Mouse (Mus musculus): ENCODE measurements around the gene Unc79. TPM values are rescaled to one million over a fixed set of nuclear protein-coding genes. Genes with fewer than 3 reads are reported as not detected.

Unc79 gene
- polyA plus RNA-seq, 1 experiment from 2014 or later, result 0.35 TPM

DNA sequence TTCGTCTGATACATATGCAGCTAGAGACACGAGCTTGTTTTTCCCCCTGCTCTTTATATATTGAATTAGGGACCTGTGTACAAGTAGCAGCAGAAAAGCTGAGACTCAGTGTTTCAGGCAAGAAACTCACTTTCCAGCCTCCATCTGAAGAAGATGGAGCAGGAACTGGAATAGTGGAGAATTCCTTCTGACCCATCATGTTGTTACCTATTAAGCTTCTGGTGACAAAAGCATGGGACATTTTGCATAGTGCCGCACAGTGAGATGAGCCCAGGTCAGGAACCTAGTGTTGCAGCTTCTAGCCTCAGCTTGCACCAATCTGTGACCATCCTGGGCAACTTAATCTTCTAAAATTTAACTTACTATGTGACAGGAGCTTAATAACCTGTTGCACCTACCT, 92.7 kb downstream of the Unc79 start:
- Histone ChIP-seq H3K27ac (no peak overlapping the region), H3K4me2 (no peak overlapping the region), H3K9me3 (no peaks in the 10 kb centered on the region), H3K4me3 (no peak overlapping the region), H3K27me3 (no peaks in the 10 kb centered on the region), H3K36me3 (no peaks in the 10 kb centered on the region), H3K9ac (no peak overlapping the region), H3K4me1 (peaks cover 9% of the 10 kb centered on the region)
- WGBS, result 90% methylated on average over 3 of the region's 3 CpGs
- ATAC-seq (ENCODE audit: insufficient number of reproducible peaks, insufficient read depth, low FRiP score, low TSS enrichment, low read depth), result no peak

DNA sequence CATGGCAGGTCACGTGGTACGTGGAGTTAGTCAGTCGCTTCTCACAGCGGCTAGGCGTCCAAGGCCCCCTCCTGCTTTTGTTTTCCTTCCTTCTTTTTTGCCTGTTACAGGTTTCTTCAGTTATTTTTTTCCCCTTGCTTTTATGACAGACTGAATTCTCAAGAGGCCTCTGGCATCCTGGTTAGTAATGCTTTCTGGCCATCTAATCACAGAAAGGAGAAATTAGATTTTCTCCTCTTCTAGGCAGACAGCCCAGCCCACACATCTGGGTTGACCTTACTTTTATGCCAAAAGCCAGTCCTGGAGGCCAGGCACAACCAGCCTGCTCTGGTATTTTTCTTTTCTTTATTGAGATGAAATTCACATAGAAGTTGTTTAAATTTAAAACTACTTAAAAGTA, 94.1 kb downstream of the Unc79 start:
- Histone ChIP-seq H3K4me3 (no peak overlapping the region), H3K36me3 (no peaks in the 10 kb centered on the region), H3K9me3 (no peaks in the 10 kb centered on the region), H3K27ac (no peak overlapping the region), H3K9ac (no peak overlapping the region), H3K4me1 (peaks cover 9% of the 10 kb centered on the region), H3K27me3 (no peaks in the 10 kb centered on the region), H3K4me2 (no peak overlapping the region)
- ATAC-seq (ENCODE audit: insufficient number of reproducible peaks, insufficient read depth, low FRiP score, low TSS enrichment, low read depth), result no peak
- 86% methylated on average over 5 of the region's 5 CpGs for WGBS

DNA sequence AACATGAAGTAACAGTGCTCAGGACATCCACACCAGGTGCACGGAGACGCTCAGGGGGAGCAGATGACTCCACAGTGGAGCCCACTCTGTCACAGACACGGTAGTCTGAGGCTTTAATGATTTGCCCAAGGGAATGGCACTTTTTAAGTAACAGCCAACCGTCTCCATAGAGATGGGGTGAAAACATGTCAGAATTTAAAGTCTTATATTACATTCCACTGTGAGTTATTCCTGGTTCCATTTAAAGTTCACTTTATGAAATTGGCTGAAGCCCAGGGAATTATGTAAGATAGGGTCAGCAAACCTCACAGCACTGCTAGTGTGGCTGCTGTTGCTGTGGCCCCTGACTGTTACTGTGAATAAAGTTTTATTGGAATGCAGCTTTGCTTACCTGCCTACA, 95.8 kb downstream of the Unc79 start:
- 32% methylated on average over 4 of the region's 4 CpGs for WGBS
- Histone ChIP-seq H3K4me2 (no peak overlapping the region), H3K4me3 (no peak overlapping the region), H3K36me3 (no peaks in the 10 kb centered on the region), H3K9me3 (no peaks in the 10 kb centered on the region), H3K4me1 (peaks cover 9% of the 10 kb centered on the region), H3K9ac (no peak overlapping the region), H3K27me3 (no peaks in the 10 kb centered on the region), H3K27ac (no peak overlapping the region)
- 0 out of 2 replicates have a peak, but pooled peaks have one; percentile 48 for ATAC-seq (ENCODE audit: insufficient number of reproducible peaks, insufficient read depth, low FRiP score, low TSS enrichment, low read depth)

DNA sequence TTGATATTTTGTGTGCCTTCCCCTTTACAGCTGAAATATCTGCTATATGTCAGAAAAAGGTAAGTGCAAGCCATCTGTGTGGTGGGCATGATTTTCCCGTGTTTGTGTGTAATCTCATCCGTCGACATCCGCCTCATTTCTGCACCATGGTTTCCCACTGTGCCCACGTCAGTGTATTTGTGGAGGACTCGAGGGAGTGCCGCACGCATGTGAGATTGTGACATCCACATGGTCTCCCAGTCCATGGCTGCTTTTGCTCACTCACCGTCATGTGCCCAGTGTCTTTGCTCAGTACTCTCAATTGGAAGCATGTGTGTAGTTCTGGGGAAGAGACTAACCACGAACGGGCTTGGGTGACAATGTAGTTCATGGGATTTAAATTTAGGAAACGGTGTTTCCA, 101.2 kb downstream of the Unc79 start:
- ATAC-seq (ENCODE audit: insufficient number of reproducible peaks, insufficient read depth, low FRiP score, low TSS enrichment, low read depth), result no peak
- WGBS, result 72% methylated on average over 12 of the region's 12 CpGs
- Histone ChIP-seq H3K4me2 (no peak overlapping the region), H3K4me3 (no peak overlapping the region), H3K36me3 (no peaks in the 10 kb centered on the region), H3K27ac (no peak overlapping the region), H3K9ac (no peak overlapping the region), H3K4me1 (no peaks in the 10 kb centered on the region), H3K27me3 (no peaks in the 10 kb centered on the region), H3K9me3 (no peaks in the 10 kb centered on the region; the same call in 1 of the 2 replicates)

DNA sequence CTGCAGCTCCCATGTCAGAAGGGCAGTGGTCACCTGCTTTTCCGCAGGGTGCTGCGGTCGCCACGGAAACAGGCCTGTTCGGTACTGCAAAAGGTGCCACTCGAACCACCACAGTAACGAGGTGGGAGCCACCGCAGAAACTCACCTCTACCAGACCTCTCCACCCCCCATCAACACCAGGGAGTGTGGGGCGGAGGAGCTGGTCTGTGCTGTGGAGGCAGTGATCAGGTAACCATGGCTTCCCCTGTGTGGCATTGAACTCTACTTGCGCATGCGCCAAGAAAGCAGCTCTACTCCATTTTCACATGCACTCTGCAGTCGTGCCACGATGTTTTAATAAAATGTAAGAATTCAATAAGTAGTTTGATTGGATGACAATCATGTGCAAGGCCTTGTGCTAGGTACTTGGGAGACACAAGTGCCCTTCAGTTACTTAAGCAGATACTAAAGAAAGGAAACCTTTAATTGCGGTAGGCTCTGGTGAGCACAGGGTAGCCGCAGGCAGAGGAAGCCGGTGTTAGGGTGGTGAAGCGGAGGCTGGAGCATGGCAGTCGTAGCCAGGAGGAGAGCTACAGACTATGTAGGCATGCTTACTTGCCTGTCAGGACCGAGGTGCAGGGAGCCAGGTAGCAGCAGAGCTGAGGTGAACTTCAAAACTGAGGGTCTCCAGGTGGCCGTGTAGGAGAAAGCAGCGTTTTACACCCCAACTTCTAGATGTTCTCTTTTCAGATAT, 110.8 kb downstream of the Unc79 start:
- ATAC-seq (ENCODE audit: insufficient number of reproducible peaks, insufficient read depth, low FRiP score, low TSS enrichment, low read depth), result no peak
- H3K27ac ChIP-seq, result no peak overlapping the region
- H3K9ac ChIP-seq, result no peak overlapping the region
- WGBS, result 78% methylated on average over 21 of the region's 21 CpGs
- H3K9me3 ChIP-seq, result no peaks in the 10 kb centered on the region
- H3K4me2 ChIP-seq, result no peak overlapping the region
- no peaks in the 10 kb centered on the region for H3K36me3 ChIP-seq
- H3K4me3 ChIP-seq, result no peak overlapping the region
- peaks cover 9% of the 10 kb centered on the region for H3K4me1 ChIP-seq
- H3K27me3 ChIP-seq, result no peaks in the 10 kb centered on the region

DNA sequence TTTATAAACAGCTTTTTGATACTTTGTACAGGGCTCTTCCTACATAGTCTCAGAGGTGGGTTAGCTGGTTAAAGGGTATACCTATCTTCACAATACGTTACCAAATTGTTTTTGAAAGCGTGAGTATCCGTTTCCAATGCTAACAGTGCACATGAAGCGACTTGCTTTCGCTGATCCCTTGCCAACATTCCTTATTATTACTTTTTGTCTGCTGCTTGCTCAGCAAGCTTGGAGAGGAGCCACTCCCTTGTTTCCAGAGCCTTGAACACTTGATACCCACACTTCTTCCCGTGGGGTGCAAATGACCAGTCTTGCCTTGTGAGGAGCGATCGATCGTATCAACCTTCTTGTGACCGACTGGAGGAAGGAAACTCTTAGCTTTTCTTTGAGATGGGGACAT, 112.1 kb downstream of the Unc79 start:
- no peak overlapping the region for H3K4me3 ChIP-seq
- WGBS, result 75% methylated on average over 10 of the region's 10 CpGs
- no peaks in the 10 kb centered on the region for H3K27me3 ChIP-seq
- no peak overlapping the region for H3K9ac ChIP-seq
- no peaks in the 10 kb centered on the region for H3K9me3 ChIP-seq
- no peaks in the 10 kb centered on the region for H3K36me3 ChIP-seq
- H3K4me1 ChIP-seq, result peaks cover 6% of the 10 kb centered on the region
- H3K27ac ChIP-seq, result no peak overlapping the region
- no peak overlapping the region for H3K4me2 ChIP-seq
- ATAC-seq (ENCODE audit: insufficient number of reproducible peaks, insufficient read depth, low FRiP score, low TSS enrichment, low read depth), result no peak

DNA sequence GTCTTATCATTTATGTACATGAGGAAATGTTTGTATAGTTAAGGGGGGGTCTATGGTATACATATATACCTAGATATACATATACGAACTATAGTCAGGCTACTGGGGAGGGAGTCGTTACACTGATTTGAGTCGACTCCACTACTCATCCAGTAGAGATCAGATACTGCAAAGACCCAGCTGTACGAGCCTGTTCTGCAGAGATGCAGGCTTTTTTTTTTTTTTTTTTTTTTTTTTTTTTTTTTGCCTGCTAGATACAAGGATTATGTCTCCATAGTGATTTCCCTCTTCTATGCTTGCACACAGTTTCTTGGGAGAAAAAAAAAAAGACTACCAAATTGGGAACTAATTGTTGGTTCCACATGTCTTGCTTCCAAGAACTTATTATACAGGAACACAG, 113.5 kb downstream of the Unc79 start:
- no peak overlapping the region for H3K4me2 ChIP-seq
- no peak overlapping the region for H3K27ac ChIP-seq
- 0 out of 2 replicates have a peak, but pooled peaks cover 4% of the 10 kb centered on the region for H3K4me1 ChIP-seq
- no peak for ATAC-seq (ENCODE audit: insufficient number of reproducible peaks, insufficient read depth, low FRiP score, low TSS enrichment, low read depth)
- H3K36me3 ChIP-seq, result no peaks in the 10 kb centered on the region
- H3K9ac ChIP-seq, result no peak overlapping the region
- H3K4me3 ChIP-seq, result no peak overlapping the region
- no peaks in the 10 kb centered on the region for H3K9me3 ChIP-seq
- WGBS, result 67% methylated on average over 4 of the region's 4 CpGs
- no peaks in the 10 kb centered on the region for H3K27me3 ChIP-seq

DNA sequence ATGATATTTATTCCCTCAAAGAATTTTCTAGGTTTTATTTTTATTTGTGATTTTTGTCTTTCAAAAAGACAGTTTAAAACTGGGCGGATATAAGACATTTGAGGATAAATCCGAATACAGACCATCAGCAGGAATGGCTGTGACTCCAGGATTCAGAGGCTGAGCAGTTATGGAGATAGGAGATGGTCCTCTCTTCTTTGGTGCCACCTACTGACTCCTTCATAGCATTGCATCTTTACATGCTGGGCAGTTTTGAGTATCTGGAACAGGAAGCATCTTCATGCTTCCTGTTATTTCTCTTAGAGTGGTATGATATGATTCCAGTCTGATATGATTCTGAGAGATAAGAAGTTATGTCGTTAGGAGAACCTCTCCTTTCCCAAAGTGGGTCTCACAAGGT, 116.3 kb downstream of the Unc79 start:
- H3K36me3 ChIP-seq, result no peaks in the 10 kb centered on the region
- ATAC-seq (ENCODE audit: insufficient number of reproducible peaks, insufficient read depth, low FRiP score, low TSS enrichment, low read depth), result no peak
- no peak overlapping the region for H3K4me3 ChIP-seq
- H3K4me1 ChIP-seq, result 0 out of 2 replicates have a peak, but pooled peaks cover 4% of the 10 kb centered on the region
- H3K9ac ChIP-seq, result no peak overlapping the region
- 12% methylated on average over 3 of the region's 3 CpGs for WGBS
- H3K27me3 ChIP-seq, result no peaks in the 10 kb centered on the region
- H3K27ac ChIP-seq, result no peak overlapping the region
- H3K9me3 ChIP-seq, result no peaks in the 10 kb centered on the region
- H3K4me2 ChIP-seq, result no peak overlapping the region

DNA sequence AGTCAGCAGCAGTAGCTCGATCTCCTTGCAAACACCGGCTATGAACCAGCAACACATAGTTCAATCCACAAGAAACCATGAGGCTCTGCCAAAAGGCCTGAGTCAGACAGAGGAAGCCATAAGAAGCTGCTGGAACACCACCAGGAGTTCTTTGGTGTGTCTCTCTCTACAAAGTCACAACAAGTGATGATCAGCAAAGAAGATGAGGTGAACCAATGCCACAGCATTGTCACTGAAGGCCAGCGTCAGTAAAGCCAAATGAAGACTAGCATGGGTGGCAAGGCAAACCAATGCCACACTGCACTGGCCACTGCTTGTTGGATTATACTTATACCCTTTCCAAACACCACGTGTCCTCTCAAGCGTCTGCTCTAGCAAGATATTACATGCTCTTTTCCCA, 119.5 kb downstream of the Unc79 start:
- Histone ChIP-seq H3K27ac (no peak overlapping the region), H3K9me3 (no peaks in the 10 kb centered on the region), H3K4me2 (no peak overlapping the region), H3K27me3 (no peaks in the 10 kb centered on the region), H3K9ac (no peak overlapping the region), H3K36me3 (no peaks in the 10 kb centered on the region), H3K4me1 (no peaks in the 10 kb centered on the region), H3K4me3 (no peak overlapping the region)
- no peak for ATAC-seq (ENCODE audit: insufficient number of reproducible peaks, insufficient read depth, low FRiP score, low TSS enrichment, low read depth)
- WGBS, result 89% methylated on average over 5 of the region's 5 CpGs

DNA sequence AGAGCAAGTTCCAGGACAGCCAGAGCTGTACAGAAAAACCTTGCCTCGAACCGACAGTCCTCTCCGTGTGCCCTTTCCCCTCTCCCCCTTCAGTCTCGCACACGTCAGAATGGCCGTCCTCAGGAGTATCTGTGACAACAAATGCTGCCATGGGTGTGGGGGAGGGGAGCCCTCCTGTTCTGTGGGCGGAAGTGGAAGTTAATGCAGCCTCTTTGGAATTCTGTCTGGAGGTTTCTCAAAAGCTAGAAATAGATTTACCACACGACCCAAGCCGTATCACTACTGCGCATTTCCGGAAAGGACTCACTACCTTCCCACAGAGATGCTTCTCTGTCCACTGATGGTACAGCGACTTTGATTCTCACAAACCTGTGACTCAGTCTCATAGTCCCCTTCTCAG, 120.9 kb downstream of the Unc79 start:
- Histone ChIP-seq H3K4me2 (no peak overlapping the region), H3K9me3 (no peaks in the 10 kb centered on the region), H3K9ac (no peak overlapping the region), H3K4me3 (no peak overlapping the region), H3K36me3 (no peaks in the 10 kb centered on the region), H3K4me1 (no peaks in the 10 kb centered on the region), H3K27ac (no peak overlapping the region), H3K27me3 (no peaks in the 10 kb centered on the region)
- no peak for ATAC-seq (ENCODE audit: insufficient number of reproducible peaks, insufficient read depth, low FRiP score, low TSS enrichment, low read depth)
- 58% methylated on average over 12 of the region's 12 CpGs for WGBS

DNA sequence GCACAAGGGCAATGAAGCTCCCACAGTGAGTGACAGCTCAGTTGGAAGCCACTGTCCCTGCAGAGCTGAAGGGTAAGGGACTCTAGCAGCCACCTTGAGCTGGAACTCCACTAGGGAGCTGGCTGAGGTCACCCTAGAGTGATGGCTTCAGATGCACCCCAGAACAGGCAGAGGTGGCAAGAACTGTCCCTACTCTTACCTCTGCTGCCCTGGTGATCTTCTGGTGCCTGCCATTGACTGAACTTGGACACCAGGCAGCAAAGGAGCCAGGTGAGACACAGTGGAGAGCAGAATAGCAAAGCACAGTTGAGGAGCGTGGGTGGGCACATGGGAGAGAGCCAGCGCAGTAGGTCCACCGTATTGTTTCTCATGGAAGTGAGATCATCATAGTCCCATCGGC, 125.3 kb downstream of the Unc79 start:
- Histone ChIP-seq H3K9me3 (no peaks in the 10 kb centered on the region), H3K4me3 (no peak overlapping the region), H3K4me2 (no peak overlapping the region), H3K27ac (no peak overlapping the region), H3K36me3 (no peaks in the 10 kb centered on the region), H3K9ac (no peak overlapping the region), H3K4me1 (no peaks in the 10 kb centered on the region), H3K27me3 (no peaks in the 10 kb centered on the region)
- ATAC-seq (ENCODE audit: insufficient number of reproducible peaks, insufficient read depth, low FRiP score, low TSS enrichment, low read depth), result no peak
- WGBS, result 95% methylated on average over 4 of the region's 4 CpGs

DNA sequence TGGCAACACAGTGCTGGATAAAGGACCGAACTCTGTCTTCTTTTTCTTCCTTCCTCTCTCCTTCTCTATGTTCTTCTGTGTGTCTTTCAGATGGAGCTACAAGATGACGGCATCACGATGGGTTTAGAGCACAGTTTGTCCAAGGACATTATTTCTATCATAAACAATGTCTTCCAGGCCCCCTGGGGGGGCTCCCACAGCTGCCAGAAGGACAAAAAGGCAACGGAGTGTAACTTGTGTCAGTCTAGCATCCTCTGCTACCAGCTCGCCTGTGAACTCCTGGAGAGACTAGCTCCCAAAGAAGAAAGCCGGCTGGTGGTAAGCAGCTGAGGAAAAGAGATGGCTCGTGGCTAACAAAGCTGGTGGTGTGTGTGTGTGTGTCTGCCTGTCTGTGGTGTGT, 130.1 kb downstream of the Unc79 start:
- Histone ChIP-seq H3K4me2 (no peak overlapping the region), H3K9me3 (no peaks in the 10 kb centered on the region), H3K4me3 (no peak overlapping the region), H3K27ac (no peak overlapping the region), H3K9ac (no peak overlapping the region), H3K36me3 (no peaks in the 10 kb centered on the region), H3K4me1 (no peaks in the 10 kb centered on the region), H3K27me3 (no peaks in the 10 kb centered on the region)
- 71% methylated on average over 7 of the region's 7 CpGs for WGBS
- ATAC-seq (ENCODE audit: insufficient number of reproducible peaks, insufficient read depth, low FRiP score, low TSS enrichment, low read depth), result no peak

Data from embryonic facial prominence, embryonic 13.5 days (tissue).